Mouse (Mus musculus) c-Kit-positive CD71-negative TER-119-negative erythroid progenitor cells, embryonic 14.5 days (primary cell): ENCODE measurements around the gene Pigs.

Experiments used
- DNase-seq: peaks from one replicate; pipeline ENCODE4 v3.0.0-alpha.2; 2013; ENCODE audit warnings: low read depth

Pigs gene

DNA sequence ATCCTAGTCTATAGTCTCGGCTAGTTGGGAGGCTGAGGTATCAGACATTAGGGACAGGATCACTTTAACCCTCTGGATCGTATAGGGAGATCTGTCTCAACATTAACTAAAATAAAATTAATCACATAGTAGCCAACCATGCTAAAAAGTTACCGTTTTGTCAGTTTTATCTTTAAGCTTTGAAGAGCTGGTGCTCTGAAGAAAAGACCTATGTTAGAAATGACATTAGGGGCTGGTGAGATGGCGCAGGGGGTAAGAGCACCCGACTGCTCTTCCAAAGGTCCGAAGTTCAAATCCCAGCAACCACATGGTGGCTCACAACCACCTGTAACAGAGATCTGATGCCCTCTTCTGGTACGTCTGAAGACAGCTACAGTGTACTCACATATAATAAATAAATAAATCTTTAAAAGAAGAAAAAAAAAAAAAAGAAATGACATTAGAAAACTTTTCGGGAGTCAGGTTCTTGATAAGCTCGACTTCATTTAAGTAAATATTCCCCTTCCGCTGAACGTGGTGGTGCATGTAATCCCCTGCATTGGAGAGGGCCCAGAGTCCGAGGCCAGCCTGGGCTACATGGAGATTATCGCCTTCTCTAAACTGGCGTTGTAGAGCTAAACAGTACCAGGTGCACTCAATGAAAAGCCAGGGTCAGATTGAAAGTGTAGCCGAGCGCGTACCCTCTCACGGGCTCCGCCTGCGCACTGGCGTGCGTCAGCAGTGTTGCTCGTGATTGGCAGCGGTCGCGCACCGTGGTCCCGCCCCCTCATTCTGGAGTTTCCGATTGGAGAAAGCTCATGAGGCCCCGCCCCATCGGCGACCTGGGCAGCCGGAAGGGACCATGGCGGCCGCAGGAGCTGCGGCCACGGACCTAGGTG is at the start of gene Pigs:
Gene Pigs, plus strand, starts transcription at position 782 of the 878 bp plus-strand sequence.
- DNase-seq = peak; percentile 94

DNA sequence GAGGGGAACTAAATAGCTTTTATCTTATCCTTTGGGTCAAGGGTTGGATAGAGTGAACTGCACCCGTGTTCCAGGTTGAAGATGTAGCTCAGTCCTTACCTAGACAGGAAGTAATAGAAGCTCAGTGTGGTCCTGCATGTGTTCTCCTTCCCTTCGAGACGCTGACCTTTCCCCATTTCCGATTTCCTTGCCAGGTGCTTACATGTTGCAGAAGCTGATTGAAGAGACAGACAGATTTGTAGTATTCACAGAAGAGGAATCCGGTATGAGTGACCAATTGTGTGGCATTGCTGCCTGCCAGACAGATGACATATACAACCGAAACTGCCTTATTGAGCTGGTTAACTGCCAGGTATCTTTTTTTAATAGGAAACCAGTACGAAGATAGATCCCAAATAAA is 49.4 kb upstream of the Pigs start:
- no peak for DNase-seq

DNA sequence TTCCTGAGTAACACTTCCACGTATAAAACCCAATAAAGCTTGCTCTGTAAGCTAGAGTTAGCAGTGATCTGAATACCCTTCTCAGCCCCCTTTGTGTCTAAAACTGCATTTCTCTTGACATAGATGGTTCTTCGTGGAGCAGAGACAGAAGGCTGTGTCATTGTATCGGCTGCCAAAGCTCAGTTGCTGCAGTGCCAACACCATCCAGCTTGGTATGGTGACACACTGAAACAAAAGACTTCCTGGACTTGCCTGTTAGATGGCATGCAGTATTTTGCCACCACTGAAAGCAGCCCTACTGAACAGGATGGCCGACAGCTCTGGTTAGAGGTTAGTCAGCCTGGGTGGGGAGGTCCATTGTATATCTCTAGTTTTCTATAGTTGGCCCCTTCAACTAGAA is 48.6 kb upstream of the Pigs start:
- DNase-seq = no peak

DNA sequence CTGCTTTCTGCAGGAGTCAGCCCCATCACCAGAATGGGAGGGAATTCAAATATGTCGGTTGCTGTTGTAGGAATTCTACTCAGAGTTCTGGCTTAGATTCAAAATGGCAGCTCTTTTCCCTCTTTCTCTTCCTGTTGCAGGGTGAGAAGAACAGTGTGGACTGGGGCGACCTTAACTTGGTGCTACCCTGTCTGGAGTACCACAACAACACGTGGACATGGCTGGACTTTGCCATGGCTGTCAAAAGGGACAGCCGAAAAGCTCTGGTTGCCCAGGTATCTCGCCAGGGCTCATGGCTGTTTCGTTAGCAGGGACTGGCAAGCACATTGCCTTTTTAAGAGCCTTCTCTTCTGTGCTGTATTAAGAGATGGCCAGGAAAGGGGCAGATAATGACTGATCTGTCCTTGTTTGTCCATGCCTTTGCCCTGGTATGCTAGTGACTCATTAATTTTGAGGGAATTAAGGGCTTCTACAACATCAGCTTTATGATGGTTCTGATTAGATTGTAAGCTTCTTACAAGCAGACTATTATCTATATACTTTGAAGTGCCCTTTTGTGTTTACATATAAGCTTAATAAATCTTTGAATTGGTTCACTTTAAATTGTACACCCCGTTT is 39.0 kb upstream of the Pigs start:
- DNase-seq = no peak

DNA sequence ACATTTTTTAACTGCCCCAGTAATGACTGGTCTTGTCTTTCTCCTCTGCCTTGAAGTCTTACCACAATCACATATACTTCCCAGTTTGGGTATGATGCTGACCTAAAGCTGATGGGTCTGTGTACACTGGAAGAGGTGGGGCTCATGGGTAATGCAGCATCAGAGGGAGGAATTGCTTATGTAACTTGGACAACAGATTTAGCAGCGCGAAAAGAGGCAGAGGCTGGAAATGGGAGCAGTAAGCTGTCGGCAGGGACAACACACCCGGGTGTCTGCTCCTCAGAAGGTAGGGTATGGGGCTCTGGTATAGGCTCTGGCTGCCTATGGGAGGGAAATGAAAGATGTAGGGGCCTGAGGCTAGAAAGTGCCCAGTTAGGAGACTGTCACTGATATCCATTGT is 37.6 kb upstream of the Pigs start, which contains the start of gene BC030499:
Gene BC030499, plus strand, starts transcription at position 188 of the 400 bp plus-strand sequence.
- no peak for DNase-seq

DNA sequence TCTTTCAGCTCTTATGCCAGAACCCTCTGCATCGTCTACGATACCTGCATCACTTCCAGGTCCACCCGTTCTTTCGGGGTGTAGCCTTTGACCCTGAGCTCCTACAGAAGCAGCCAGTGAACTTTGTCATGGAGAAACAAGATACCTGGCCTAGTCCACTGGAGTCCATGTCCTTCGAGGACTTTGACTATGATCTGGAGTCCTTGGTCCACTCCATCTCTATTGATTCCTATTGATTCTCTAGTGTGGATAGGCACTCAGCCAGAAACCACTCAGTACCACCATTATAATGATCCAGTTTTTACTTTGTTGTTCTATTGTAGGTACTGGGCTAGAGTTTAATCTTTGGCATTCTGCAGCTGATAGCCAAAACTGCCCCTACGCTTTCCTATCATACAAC is 33.6 kb upstream of the Pigs start:
- DNase-seq = no peak

DNA sequence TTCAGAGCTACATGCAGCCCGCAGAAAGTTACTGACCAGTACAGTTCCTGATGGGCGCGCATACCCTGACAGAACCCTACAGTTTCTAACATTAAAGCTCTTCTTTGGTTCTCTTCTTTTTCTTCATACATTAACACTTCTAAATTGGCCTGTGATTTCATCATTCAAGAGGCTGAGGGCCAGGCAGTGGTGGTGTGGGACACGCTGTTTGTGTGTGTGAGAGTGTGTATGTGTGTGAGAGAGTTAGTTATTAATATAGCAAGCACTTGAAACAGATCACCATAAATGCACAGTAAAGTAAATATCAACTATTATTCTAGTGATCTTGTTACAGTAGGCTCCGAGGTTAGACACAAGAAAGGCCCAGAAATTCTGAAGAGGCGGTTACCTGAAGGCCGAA is 27.3 kb upstream of the Pigs start:
- DNase-seq = no peak

DNA sequence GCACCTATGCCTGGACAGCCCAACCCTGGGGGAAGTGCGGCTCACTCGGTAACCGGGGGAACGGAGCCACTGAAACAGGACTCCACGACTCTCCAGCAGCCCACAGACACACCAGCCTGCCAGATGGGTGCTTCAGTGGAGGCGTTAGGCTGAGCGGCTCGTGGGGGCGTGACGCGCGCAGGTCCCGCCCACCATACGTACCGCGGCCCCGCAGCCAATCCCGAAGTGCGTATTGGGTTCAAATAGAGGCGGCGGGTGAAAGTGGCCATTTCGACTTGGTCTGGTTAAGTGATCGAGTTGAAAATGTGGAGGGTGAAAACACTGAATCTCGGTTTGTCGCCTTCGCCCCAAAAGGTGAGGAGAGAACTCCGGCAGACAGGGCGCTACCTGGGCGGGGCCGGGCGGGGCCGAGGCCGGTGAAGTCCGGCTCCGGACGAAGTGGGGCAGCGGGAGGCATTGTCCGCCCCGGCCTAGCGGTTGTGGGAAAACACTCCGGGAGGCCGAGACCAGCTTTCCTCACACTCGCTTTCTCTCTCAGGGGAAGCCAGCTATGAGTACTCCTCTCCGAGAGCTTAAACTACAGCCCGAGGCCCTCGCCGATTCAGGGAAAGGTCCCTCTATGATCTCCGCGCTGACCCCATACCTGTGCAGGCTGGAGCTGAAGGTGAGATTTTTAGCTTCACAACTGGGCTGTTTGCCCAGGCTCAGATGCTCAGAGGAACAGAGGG is 26.7 kb upstream of the Pigs start, which contains the start of gene Spag5:
Gene Spag5, plus strand, starts transcription at position 173 of the 728 bp plus-strand sequence.
- DNase-seq = peak; percentile 83

DNA sequence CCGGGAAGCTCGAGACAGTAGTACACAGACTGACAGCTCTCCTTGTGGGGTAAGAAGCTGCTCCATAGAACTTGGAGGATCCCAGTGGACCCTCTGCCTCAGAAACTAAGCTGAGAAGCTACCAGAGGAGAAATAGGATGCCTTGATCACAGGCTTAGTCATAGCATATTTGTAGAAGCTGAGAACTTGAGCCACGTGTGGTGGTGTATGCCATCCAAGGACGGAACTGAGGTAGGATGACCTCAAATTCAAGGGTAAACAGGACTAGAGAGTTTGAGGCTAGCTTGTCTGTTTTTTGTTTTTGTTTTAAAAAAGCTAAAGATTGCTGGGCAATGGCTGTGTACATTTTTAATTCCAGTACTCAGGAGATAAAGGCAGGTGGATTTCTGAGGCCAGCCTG is 22.9 kb upstream of the Pigs start:
- DNase-seq = no peak

DNA sequence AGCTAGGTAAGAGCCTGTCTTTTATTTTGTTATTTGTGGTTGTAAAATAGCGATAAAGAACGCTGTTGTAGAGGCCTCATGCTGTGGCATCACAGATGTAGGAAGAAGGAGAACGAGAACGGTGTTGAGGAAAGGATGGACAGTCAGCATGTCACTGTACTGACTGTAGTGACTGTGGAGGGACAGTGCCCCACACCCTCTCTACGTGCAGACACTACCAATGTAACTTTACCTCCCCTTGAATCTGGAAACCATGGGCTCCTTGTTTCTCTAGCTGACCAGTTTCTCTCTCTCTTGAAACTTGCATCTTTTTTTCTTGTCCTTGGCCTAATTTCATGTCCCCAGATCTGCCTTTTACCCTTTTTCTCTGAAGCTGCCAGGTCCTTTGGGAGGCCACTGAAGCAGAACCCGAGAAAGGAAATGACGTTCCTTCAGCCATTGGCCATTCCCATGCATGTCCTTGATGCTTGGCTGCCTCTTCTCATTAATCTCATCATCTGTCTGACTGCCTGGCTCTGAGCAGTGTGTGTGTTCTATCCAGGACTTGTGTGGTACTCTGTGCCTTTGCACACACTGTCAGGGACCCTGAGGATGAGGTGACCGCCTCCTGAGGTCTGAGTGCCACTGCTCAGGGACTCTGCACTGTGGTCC is 17.2 kb upstream of the Pigs start:
- no peak for DNase-seq

DNA sequence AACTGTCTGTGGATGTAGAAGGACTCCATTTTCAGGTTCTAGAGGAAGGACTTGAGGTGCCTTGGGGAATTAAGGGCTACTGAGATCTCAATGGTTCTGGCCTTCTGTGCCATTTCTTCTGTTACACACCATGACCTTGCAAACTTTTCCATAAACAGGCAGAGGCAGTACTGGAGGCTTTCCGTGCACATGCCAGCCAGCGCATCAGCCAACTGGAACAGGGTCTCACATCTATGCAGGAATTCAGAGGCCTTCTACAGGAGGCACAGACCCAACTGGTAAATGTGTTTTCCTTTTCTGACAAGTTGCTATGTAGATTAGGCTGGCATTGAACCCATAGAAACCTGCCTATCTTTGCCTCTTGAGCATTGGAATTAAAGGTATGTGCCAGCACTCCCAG is 14.6 kb upstream of the Pigs start:
- DNase-seq = no peak

DNA sequence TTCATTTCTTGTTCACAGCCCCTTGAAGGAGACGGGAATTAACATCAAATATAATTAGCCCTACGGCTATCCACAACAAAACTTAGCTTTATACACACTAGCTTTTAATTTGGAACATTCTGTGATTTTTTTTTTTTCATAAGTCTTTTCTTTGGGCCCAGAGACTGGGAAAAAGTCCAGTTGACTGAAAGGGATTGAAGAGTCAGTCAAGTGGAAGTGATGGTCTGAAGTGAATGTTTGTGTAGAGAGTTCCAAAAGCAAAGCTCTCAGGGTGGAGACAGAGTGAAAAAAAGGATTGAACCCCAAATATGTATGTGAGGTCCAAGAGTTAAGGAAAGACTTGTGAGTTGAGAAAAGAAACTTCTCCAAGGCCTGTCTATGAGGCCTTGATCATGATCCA is 9.8 kb upstream of the Pigs start:
- DNase-seq = no peak

DNA sequence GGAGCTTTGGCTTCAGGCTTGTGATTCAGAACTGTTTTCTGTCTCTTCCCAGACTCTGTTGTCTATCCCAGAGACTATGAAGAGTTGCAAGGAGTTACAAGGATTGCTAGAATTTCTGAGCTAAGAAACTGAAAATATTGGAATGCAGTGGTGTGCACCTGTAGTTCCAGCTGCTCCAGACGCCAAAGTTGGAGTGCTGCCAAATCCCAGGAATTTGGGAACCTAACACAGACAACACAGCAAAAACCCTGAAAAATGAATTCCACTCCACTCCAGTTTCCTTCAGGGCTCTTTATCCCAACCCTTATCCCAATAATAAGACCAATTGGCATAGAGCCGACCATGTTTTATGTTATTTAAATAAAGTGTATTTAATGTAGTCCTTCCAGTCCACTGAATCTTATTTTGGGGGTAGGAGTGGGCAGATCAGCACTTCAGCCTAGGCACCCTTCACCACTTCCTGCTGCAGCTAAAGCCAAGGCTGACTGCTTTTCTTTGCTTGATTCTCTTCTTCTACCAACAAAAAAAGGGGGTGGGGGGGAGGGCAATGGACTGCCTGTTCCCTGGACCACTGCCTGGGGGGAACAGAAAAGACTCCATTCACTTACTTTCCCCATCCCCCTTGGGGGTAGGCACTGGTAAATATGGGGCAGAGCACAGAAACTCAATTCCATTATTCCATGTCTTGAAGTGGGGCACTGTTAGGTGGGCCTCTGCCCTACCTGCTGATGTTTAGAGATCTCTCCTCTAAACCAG is 6.0 kb upstream of the Pigs start:
- DNase-seq = no peak

DNA sequence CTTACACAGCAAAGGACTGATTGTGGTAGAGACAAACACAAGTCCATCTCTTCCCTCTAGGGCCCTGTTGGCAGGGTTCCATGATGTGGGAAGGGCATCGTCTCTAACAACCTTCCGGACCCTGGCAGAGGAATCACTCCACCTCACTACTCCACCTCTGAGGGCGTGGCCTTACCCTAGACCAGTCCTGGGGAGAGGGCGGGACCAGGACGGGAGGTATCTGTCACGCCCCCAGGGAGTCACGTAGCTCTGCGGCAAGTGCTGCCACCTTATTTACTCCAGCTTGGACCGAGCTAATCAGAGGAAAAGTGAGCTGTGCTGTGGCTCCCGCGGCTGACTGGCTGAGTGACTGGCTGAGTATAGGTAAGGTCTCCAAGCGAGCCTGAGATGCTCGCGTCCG is 5.4 kb upstream of the Pigs start, which contains the start of gene Aldoc:
Gene Aldoc, plus strand, starts transcription at position 109 of the 400 bp plus-strand sequence.
- peak; percentile 71 for DNase-seq

DNA sequence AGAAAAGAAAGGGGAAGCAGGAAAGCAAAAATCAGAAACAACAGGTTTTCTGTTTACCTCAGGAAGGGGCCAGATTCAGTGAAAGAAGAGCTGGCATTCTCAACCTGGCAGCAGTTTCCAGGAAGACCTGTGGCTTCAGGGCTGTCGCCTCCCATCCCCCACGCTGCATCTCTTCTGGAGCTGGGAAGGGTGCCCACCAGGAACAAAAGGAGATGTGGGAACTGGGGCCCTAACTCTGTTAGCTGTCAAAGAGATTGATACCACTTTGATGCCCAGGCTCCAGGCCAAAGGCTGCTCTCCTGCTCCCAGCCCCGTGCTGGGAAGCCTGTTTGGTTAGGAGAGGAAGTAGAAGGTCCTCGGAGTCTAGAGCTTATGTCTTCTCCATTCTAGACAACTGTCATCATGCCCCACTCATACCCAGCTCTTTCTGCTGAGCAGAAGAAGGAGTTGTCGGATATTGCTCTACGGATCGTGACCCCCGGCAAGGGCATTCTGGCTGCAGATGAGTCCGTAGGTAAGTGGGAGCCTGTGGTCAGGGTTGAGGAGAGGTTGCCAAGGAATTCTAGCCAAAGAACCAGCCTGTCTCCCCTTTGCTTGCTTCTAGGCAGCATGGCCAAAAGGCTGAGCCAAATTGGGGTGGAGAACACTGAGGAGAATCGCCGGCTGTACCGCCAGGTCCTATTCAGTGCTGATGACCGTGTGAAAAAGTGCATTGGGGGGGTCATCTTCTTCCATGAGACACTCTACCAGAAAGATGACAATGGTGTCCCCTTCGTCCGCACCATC is 4.0 kb upstream of the Pigs start:
- DNase-seq = no peak

DNA sequence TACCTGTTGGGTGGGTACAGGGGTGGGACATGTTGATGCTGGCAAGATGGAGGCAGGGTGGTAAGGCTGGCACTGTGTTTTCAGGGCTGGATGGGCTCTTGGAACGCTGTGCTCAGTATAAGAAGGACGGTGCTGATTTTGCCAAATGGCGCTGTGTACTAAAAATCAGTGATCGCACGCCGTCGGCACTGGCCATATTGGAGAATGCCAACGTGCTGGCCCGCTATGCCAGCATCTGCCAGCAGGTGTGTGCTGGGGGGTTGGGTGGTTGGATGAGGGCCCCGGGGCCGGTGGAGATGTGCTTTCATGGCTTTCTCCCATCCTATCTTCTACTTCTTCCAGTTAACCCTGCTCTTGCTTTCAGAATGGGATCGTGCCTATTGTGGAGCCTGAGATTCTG is 3.2 kb upstream of the Pigs start:
- DNase-seq = no peak

DNA sequence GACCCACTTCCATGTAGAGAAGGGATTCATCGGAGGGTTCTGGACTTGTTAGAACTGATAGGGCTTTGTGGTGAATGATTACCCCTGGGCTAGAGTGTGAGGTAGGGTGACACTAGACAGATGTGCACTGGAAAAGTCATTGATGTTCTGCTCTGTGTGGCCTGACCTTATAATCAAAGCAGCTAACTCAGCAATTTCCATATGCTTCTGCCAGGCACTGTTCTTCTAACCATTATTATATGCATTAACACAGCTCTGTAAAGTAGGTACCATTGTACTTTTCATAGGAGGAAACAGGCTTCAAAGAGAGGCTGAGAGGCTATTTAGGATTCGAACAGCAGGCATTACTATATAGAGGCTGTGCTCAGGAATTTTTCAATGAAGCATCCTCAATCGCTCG is 1.0 kb upstream of the Pigs start:
- no peak for DNase-seq

DNA sequence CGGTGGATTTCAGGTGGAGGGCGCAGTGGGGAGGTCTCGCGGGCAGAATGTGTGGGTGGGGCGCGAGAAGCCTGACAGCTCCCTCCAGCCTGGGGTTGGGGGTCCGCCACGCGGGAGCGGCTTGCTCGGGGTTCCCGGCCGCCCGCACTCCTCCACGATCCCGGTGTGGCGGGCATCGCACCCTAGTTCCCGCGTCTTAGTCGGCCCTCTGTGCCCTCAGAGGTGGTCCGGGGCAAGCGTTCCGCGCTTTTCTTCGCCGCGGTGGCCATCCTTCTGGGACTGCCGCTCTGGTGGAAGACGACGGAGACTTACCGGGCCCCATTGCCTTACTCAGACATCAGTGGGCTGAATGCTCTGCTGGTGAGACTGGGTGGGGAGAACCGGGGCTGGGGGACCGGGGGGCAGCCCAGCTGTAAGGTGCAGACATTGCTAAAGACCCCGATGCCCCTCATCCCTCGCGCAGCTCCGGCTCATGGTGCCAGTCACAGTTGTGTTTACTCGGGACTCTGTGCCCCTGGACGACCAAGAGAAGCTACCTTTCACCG is 369 bp downstream of the Pigs start:
- no peak for DNase-seq

DNA sequence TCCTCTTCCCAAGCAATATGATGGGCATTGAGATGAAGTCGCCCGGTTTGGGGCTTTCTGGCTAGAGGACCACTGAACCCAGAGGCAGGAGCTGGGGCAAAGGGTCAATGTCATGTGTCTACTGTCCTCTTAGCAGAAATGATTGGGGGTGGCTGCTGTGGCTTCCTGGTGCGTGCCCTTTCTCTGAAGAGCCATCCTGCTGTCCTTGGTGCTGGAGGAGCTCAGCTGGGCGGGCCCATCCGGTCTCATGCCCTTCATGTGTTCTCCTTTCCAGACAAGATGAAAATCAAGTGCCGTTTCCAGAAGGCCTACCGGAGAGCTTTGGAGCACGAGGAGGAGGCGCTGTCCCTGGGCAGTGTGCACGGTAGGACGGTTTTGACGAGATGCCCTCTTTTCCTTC is 4.5 kb downstream of the Pigs start:
- no peak for DNase-seq

DNA sequence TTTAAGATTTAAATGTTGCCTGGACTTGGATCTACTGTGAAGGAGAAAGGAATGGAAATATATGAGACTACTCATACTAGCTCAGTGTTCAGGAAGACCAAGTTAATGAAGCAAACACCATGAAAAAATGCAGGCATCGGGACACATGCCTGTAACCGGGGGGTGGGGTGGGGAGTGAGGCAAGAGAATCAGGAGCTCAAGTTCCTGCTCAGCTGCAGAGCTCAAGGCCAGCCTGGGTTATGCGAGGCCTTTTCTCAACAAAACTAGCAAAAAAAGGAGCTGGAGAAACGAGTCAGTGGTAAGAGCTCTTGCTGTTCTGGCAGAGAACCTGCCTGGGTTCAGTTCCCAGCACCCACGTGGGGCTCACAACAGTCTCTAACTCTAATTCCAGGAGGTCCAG is 5.8 kb downstream of the Pigs start:
- no peak for DNase-seq
